Mouse (Mus musculus) liver, adult (tissue): Measurements from ENCODE around the gene Sh3pxd2b.

Experiments
- GATA4 ChIP-seq: IDR thresholded peaks from 2 replicates; pipeline ENCODE4 v1.6.1; 2014; ENCODE audit warnings: mild to moderate bottlenecking, low read length; ENCODE audit not compliant: insufficient replicate concordance

Sh3pxd2b gene

GRCm38 (mm10) chr11:32386043-32386442, 38.4 kb downstream of the Sh3pxd2b start:
- TF ChIP-seq GATA4: no peak

GRCm38 (mm10) chr11:32388064-32388463, 40.4 kb downstream of the Sh3pxd2b start:
- TF ChIP-seq GATA4: no peak

GRCm38 (mm10) chr11:32393095-32393494, 45.5 kb downstream of the Sh3pxd2b start:
- TF ChIP-seq GATA4: no peak

- no peak for TF ChIP-seq GATA4
Observed at GRCm38 (mm10) chr11:32395791-32396190, 48.2 kb downstream of the Sh3pxd2b start.

- no peak for TF ChIP-seq GATA4
Observed at GRCm38 (mm10) chr11:32398446-32398845, 50.8 kb downstream of the Sh3pxd2b start.

- TF ChIP-seq GATA4: no peak
Observed at GRCm38 (mm10) chr11:32399261-32399660, 51.6 kb downstream of the Sh3pxd2b start.

GRCm38 (mm10) chr11:32402712-32403111, 55.1 kb downstream of the Sh3pxd2b start:
- TF ChIP-seq GATA4: no peak

GRCm38 (mm10) chr11:32404708-32405107, 57.1 kb downstream of the Sh3pxd2b start:
- no peak for TF ChIP-seq GATA4

- no peak for TF ChIP-seq GATA4
Observed at GRCm38 (mm10) chr11:32407863-32408262, 60.2 kb downstream of the Sh3pxd2b start.

GRCm38 (mm10) chr11:32409052-32409451, 61.4 kb downstream of the Sh3pxd2b start:
- no peak for TF ChIP-seq GATA4

GRCm38 (mm10) chr11:32409823-32410562, 62.4 kb downstream of the Sh3pxd2b start:
- no peak for TF ChIP-seq GATA4

- TF ChIP-seq GATA4: no peak
Observed at GRCm38 (mm10) chr11:32420001-32420400, 72.4 kb downstream of the Sh3pxd2b start.

GRCm38 (mm10) chr11:32423311-32423710, 75.7 kb downstream of the Sh3pxd2b start:
- no peak for TF ChIP-seq GATA4

GRCm38 (mm10) chr11:32424600-32424999, 77.0 kb downstream of the Sh3pxd2b start:
- TF ChIP-seq GATA4: no peak

GRCm38 (mm10) chr11:32425043-32425658, 77.5 kb downstream of the Sh3pxd2b start:
- no peak for TF ChIP-seq GATA4

GRCm38 (mm10) chr11:32427537-32427936, 79.9 kb downstream of the Sh3pxd2b start:
- TF ChIP-seq GATA4: no peak
